Mouse (Mus musculus) adrenal gland, postnatal 36 days (tissue): ENCODE measurements around the gene Fam114a2. TPM values are rescaled to one million over a fixed set of nuclear protein-coding genes. Genes with fewer than 3 reads are reported as not detected.
"Not testable (repeated sequence)": the region's sequence is repeated elsewhere in the genome, so short reads cannot be mapped to it uniquely, and the experiment has no call there.

Source experiments
- DNase-seq, 2 experiments: peaks; one replicate each; pipeline ENCODE4 v3.0.0; 2021; ENCODE audit warnings: mixed read lengths in 1 of 2
- long read RNA-seq, 2 experiments: library from polyadenylated mRNA; stranded (forward); transcript quantifications; one replicate each; pipeline ENCODE4 v2.0.0; 2021; ENCODE audit warnings: borderline sequencing depth in 2 of 2
- total RNA-seq, 2 experiments: library from RNA; stranded (reverse); gene quantifications; 2 replicates each; pipeline ENCODE4 v1.2.3; 2021

Gene Fam114a2
- 10 to 100 TPM; 56.8 to 72.0 TPM for total RNA-seq
- long read RNA-seq, experiment 1, transcript Fam114a2-201 (14 exons, 2,557 nt): major isoform, 21 of 143 reads
- long read RNA-seq, experiment 1, partial matches to known transcripts: 23 of 143 reads
- long read RNA-seq, experiment 1, other reads (novel, unspliced or antisense): 98 of 143 reads
- long read RNA-seq, experiment 2, transcript Fam114a2-201 (14 exons, 2,557 nt): major isoform, 11 of 36 reads
- long read RNA-seq, experiment 2, partial matches to known transcripts: 1 of 36 reads
- long read RNA-seq, experiment 2, other reads (novel, unspliced or antisense): 23 of 36 reads

DNA sequence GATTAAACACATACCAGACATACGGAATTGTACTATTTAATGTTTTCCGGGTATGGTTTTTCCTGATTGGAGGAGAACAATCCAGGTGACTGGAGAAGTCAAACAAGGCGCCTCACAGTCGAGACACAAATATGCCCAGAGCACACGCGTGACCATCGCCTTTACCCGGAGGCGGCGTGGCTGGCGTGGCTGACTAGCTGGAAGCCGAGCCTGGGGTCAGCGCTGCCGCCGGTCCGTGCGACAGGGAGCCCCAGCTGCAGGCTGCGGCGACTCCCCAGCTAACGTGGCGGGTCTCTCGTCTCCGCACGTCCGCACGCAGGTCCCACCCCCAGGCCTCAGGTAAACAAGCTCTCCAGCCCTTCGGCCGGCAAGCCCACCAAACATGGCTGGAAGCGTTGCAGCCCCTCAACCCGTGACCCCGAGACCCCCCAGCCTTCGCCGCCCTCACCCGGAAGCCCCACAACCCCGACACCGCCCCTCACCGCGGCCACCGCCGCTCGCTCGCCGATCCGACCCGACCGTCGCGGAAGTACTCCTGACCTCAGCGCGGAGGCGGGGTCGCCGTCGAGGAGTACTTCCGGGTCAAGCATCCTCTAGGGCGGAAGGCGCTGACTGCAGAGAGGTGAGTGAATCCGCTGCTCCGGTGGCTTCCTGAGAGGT is at the start of gene Fam114a2, which contains the start of gene Mfap3:
Gene Fam114a2 (minus strand): TSS at position 527 of the 660 bp plus-strand sequence.
Gene Mfap3 (plus strand): TSS at position 574 of the 660 bp plus-strand sequence.
- DNase-seq: peak; percentile 95 to 96

DNA sequence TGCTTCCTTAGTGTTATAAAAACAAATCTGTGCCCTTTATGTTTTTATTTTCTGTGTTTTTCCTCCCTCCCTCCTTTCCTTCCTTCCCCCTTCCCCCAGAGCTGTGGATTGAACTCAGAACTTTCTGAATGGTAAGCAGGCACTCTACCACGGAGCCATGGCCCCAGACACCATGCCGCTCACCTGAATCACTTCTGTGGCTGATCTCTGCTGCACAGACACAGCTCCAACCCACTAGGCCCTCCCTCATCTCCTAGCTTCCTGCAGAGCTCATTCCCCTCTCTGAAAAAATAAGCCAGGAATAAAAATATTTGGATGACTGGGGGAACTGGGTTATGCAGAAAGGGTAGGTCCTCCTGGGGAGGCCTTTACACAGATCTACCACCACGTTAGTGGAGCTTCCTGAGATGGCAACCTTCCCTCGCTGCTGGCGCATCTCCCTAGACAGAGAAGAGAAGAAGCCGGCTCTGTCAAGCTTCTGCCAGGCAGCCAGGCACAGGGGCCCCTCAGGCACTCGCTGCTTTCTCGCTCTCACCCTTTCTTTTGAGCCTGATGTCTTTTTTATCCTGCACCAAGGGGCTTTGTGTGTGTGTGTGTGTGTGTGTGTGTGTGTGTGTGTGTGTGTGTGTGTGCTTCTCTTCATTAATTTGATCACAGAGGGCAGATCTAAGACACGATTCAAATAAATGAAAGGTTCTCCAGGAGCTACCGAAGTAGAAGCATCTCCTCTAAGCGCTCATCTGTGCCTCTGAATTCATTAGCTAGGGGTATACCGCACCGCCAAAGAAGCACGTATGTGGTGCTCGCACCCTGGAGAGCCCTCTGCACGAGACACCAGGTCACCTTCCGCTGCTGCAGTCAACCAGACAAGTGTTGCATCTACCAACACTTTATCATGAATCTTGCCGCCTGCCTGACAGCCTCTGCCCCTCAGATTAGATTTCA is 47.9 kb upstream of the Fam114a2 start:
- DNase-seq: no peak

DNA sequence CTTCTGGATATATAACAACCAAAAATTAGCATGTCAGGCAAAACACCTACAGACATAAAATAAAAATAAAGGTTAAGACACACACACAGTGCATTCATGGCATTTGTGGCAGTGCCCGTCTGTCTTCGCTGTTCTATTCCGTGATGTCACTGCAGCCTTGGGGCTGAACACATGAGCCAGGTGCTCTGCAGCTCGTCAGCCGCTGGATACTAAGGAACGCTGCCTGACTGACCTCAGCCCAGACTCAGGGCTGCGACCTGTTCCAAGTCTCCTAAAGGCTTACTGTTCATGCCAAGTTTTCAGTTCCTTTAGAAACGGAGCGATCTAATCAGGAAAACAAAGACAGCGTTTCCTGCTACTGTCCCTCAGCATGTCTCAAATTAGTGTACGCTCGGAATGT is 46.1 kb upstream of the Fam114a2 start:
- DNase-seq: peak; percentile 35 to 44

DNA sequence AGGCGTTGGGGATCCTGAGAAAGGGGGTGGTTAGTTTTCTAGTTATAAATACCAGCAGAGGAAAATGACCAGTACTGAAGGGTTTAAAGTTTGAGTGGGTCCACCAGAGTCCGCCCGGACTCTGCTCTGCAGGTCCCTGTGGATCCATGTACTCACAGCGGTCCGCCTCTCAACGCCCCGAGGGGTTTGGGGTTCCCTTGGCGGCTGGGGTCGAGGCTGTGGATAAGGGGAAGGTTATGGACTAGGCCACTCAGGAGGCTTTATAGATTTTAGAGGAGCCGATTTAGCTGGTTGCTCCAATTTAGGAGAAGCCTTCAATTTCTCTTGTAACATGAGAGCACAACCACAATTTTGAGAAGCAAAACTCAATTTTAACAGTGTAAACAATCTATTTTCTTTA is 39.5 kb upstream of the Fam114a2 start:
- not testable (repeated sequence) for DNase-seq

DNA sequence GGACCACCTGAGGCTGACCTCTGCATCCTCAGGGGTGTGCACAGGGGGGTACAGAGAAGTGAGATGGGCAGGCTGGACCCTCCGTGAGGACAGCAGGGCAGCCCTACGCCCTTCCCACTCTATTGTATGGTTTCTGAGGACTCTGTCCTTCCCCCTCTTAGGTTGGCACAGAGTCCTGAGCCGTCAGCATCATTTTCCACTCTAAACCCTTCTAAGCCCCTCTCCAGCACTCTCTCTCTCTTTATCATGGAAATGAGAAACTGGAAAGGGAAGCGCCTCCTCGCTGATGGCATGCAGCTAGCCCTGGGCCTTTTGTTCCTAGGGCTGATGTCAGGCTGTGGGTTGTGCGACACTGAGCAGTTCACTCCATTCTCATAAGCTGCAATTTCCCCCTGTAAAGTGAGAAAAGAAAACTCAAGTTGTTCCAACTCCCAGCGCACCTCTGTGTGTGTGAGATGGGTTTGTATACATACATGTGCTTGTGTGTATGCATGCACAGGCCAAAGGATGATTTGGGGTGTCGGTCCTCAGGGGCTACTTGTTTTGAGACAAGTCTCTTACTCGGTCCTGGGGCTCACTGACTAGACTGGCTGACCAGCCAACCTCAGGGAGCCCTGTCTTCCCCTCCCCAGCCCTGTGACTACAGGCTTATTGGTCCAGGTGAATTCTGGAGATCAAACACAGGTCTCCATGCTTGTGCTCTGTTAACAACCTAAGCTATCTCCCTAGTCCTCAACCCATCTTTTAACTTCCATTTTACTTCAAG is 34.8 kb upstream of the Fam114a2 start:
- no peak for DNase-seq

DNA sequence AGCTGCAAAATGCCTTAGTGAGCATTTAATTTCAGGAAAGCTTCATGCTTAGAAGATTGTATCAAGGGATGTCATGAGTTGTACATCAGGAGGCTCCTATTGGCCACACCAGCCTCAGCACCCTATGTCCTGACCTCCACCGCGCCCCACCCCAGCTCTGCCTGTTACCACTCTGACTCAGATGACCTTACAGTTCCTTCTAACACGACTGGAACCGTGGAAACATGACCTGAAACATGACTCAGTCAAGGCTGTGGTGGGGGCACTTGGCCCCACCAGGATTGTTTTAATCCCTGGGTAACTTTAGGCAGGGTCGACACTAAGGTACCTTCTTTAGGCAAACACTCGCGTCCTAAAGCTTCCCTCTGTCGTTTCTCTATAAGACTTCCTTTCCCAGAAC is 32.6 kb upstream of the Fam114a2 start:
- DNase-seq: peak; percentile 68 to 75

DNA sequence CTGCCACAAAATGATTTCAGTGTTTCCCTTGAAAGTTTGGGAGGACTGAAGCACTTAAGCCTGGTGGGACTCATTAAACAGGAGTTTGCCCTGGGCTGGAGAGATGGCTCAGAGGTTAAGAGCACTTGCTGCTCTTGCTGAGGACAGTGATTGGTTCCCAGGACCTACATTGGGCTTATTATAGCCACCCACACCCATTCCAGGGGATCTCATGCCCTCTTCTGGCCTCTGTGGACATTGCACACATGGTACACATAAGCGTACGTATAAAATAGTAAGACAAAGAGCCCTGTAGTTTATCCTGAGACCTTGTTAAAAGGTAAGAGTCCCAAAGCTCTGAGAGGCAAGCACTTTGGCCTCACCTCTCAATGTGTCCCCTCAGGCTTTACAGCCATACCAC is 31.8 kb upstream of the Fam114a2 start:
- DNase-seq: no peak

DNA sequence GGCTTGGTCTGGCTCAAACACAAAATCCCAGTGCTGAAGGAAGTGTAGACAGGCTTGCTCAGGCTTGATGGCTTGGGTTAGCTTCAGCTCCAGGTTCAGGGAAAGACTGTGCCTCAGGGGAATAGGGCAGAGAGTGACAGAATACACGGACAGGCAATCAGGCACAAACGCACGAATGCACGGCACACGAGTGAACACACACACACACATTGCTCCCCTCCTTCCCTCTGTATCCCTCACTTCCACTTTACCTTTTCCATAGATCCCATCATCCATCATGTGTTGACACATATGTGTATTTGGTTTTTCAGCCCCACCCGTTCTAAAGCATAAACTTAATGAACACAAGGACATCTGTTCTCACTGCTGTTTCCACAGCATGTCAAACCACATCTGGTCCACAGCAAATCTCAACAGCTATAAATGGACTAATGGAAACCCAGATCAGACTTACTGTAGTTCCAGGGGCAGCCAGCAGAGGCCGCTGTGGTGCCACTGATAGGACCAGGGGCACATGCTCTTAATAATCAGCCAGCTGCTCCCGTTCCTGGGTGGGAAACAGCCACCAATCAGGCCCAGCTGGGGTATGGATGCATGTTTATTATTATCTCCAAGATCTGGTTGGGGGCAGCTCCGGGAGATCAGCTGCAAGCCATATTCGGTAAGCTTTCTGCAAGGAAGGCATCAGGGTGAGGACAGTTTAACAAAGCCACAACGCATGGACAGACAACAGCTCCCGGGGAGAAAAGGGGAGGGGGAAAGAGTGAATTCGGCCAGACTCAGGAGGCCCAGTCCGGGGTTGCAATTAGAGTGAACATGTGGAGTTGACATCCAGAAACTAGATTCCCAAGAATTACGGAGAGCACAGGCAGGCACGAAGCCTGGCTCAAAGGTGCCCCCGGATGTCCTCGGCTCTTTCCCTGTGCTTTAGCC is 30.5 kb upstream of the Fam114a2 start:
- peak; percentile 85 to 87 for DNase-seq

DNA sequence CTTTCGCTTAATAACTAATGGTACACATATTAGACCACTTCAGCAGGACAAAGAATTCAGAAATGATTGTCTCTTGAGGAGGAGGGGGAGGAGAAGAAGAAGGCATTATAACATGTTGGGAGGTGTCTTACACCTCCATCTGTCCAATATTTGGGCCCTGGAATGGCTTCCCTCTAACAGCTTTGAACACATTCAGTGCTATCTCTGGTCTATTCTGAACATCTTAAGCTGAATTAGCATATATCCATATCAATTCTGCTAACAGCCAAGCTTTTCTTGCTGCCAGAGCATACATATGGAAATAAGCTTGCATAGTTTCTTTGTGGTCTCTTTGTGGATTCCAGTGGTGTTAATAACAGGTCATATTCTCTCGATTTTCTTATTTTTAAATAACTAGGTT is 22.3 kb upstream of the Fam114a2 start:
- no peak for DNase-seq

DNA sequence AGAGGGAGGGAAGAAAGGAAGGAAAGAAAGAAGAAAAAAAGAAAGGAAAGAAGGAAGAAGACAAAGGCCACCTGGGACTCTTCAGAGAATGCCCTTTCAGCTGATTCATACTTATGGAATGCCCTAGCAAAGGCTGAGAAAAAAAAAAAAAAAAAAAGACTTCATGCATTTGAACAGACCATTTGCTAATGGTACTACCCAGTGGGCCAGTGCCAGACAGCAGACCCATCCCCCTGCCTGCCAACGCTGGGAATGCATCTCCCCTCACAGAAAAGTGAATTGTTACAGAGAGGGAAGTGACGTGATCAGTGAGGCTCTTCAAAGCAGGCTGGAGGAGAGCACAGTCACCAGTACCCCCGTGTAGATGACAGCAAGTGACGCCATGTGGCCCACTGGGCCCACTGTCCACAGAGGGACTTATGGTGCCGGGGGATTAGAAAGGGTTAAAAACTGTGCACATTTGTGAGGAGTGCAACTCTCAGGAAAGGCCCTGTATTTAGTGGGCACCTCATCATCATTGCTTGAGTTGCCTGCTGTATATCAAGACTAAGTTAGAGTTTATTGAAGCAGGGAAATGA is 21.5 kb upstream of the Fam114a2 start:
- no peak for DNase-seq

DNA sequence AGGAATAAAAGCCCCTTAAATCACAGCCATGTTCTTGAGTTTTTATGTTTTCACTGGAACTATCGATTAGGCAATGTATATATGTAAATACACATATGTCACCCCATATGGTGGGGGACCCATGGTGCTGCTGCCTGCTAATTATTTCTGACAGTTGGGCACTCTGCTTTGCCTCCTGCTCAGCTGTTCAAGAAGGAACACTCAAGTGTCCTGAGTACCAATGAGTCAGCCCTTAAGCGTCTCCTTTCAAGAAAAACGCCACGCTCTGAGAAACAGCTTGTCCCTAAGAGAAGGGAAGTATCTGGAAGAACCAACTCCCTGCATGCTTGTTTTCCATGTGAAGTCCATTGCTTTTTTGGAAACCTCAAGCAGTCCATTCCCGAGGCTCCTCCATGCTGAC is 17.5 kb upstream of the Fam114a2 start:
- DNase-seq: no peak

DNA sequence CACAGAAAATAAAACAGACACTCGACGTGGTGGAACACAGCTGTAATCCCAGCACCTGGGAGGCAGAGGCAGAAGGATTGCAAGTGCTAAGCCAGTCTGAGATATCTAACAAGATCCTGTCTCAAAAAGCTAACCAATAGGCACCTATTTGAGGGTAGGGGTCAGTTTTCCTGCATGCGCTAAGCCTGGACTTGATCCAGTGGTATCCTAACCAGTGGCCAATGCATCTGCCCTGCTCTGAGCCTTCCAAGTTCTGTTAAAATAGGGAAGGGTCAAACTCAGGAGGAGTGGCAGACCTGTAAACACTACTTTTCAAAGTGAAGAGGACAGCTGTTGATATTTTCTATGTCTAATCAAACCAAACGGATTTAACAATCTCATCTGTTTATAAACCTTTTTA is 13.9 kb upstream of the Fam114a2 start:
- DNase-seq: no peak

DNA sequence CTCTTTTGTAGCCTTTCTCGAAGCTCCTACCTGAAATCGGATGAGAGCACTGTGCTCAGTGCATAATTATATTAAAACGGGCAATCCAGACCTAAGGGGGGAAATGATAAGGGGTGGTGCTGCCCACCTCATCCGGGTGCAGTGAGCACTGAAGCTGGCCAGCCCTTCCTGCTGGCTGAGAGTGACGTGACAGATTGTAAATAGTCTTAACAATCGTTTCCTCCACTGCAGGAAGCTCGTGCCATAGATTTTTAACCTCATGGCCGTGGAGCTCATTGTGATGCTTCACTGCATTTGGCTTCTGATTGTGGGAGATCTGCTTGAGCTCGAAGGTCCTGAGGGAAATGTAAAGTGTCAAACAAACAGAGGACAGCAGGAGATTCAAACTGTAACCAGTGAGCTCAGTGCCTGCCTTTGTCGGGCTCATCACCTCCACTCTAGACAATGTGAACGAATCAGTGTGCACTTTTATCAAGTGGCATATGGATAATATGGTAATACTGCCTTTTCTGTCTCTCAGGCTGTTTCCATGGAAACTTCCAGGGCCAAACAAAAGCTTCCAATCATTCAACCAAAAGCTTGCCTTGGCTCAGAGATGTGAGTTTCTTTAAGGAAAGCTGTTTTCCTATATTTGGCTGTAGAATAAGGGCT is 13.0 kb upstream of the Fam114a2 start:
- DNase-seq: no peak

DNA sequence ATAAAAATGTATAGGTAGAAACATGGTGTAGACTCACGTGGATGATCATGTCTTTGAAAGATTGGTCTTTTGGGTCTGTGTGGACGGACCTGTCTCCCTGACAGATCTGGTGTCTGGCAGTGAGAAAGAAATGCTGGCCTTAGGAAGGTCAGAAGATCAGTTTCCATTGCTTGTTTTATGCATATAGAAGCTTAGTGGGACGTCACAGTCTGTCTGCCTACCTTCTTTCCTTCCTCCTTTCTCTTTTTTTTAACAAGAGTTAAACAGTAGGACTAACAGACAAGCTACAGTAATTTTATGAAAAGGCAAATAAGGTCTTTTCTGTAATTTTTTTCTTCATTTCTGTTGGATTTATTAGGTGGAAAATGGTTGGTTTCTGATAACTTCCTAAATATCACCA is 10.7 kb upstream of the Fam114a2 start:
- DNase-seq: no peak

DNA sequence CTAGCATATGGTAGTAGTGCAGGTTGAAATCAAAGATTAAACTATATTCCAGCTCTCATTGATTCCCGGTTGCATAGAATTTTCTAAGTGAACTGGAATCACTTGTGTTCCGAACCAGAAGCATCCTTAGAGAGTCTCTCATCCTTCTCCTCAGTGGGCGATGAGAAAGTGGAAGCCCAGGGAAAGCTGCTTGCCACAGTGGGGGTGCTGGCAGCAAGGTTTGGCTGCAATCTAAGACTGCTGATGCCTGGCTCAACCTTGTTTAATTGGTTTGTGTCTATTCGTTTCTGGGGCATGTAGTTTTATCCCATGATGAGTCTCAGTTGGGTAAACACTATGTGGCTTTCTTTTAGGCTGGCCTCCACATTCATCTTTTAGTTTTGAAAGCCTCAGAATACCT is 9.1 kb upstream of the Fam114a2 start:
- no peak for DNase-seq

DNA sequence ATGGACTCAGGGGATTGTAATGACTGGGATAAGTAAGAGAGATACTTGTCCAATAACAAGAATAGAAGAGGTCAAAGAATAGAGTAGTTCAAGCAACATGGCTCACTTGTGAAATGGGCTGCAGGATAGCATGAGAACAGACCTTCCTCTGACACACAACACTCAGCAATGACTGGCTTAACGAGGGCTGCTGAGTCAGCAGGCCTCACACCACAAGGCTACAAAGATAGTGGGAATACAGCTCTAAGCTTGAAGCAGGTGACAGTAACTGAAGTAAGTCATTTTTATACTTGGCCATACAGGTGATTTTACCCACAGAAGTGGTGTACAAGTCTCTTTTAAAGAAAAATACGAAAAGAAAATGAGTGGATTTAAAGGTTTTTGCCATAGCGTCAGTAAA is 7.5 kb upstream of the Fam114a2 start:
- DNase-seq: peak; percentile 29 to 41

DNA sequence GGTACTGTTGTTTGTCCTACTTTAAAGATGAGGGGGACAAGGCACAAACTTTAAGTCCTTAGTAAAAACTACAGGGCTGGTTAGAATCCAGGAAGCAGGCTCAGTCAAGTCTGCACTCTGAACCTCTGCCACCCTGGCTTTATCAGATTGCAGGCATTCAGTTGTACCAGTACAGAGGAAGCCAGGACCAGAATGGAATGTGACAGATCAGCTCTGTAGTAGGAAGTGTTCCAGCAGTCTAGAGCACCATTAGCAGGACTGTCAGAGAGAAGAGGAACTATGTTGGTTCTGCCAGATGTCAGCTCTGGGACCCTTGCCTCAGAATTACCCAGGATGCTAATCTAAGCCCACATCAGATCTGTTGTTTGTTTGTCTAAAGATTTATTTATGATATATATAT is 6.2 kb upstream of the Fam114a2 start:
- DNase-seq: no peak

DNA sequence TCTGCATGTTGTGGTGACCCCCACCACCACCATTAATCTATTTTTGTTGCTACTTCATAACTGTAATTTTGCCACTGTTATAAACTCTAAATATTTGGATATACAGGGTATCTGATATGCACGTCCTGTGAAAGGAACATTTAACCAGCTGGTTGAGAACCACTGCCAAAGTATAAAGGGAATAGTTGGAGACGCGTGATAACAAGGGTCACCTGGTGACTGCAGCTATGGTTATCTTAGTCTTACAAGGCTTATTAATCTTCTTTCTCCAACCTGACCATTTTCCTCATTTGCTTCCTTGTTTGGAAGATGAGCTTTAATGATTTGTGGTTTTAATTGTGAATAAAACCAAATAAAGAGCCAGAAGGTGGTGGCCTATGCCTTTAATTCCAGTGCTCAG is 5.0 kb upstream of the Fam114a2 start:
- DNase-seq: no peak

DNA sequence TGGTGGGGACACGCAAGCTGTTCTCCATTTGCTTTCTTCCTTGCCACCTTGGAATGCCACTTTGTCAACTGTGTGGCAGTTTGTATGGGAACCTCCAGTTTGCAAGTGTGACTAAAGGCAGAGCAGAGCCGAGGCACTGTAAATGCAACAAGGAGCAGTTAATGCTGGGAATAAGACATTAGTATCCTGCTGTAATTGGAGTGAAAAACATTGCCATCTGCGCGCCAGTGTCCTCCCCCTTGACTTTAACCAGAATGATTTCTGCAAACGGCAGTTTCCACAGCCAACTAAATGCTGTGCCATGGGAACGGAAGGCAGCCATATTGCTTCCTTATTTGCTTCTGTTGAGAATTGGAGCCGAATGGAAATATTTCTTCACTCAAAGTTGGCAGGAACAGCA is 3.6 kb upstream of the Fam114a2 start:
- no peak for DNase-seq

DNA sequence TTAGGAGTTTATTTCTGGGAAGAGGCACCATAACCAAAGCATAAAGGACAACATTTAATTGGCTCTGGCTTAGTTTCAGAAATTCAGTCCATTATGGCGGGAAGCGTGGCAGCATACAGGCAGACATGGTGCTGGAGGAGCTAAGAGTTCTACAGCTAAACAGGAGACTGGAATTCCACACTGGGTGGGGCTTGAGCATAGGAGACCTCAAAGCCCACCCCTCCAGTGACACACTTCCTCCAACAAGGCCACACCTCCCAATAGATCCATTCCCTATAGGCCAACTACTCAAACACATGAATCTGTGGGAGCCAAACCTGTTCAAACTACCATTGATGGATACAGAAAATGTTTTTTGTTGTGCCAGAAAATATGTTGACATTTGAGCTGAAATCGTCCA is 2.8 kb upstream of the Fam114a2 start:
- no peak for DNase-seq
